Mouse (Mus musculus): Measurements from ENCODE around the gene Taf3.
A peak's percentile ranks its signal among the peaks of the same experiment; 100 is the strongest.

The Taf3 gene

GRCm38 (mm10) chr2:10010263-10010909 is 38.0 kb downstream of the Taf3 start:
- peak; percentile 62 for DNase-seq (ENCODE audit: low read depth, low spot score)

GRCm38 (mm10) chr2:10009671-10010254 is 38.6 kb downstream of the Taf3 start:
- peak; percentile 22 for DNase-seq (ENCODE audit: low read depth, low spot score)

DNA sequence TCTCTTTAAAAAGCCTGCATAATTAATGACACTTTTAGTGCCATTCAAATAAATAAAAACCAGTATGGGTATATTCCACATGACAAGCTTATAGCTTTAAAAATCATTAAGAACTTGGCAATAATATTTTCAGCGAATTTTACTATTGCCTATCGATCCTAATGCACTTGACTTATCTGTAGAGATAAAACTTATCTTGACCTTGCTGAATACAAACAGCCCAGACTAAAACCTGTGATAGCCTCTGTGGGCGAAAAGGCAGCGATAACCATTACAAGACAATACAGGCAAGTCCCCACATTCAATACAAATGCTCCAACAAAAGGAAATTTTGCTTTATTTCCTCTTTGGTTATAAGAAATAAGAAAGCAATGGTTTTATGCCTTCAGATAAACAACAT is 39.8 kb downstream of the Taf3 start:
- no peak for DNase-seq (ENCODE audit: low read depth, low spot score)

DNA sequence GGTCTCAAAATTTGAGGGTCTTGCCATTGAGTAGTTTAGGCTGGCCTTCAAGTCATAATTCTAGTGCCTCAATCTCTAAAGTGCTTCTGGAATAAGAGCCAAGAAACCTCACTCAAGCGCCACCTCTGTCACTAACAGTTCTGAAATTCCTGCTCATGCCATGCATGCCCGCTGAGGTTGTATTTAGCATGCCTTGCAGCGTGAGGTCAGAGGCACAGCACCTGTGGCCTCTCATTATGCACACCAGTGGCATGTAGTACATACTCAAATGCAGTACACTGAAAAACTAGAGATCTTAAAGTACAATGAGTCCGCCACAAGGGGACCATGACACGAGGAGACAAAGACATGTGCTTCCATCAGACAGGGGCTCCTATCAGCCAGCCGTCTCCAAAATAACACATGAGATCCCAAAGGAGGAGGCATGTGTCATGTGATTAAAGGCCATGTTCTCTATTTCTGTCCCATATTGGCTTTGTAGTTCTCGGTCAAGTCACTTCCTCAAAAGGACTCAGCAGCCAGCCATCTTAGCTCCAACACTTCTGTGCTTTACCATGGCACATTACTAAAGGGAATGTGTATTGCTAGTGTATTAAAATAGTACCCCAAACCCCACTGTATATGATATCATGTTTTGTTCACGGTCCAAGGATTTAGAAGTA is 43.3 kb downstream of the Taf3 start:
- no peak for DNase-seq (ENCODE audit: low read depth, low spot score)

GRCm38 (mm10) chr2:10003358-10003757 is 45.0 kb downstream of the Taf3 start:
- DNase-seq (ENCODE audit: low read depth, low spot score) = no peak

GRCm38 (mm10) chr2:10001591-10001990 is 46.8 kb downstream of the Taf3 start:
- DNase-seq (ENCODE audit: low read depth, low spot score) = no peak

DNA sequence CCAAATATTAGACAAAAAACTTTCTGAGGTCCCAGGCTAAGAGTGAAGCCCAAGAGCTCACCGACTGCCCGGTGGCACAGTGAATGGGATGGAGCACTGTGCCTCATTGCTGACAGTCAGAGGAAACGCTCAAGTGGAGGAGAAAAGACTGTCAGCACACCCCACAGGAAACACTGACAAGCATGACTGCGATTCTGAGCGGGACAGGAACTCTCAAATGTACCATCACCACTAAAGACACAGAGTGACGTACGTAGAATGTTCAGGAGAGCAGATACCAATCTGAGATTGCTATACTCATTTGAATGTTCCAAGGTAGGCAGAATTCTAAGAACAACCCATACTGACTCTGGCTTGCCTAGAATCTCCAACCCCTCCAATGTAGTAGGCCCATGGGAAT is 50.9 kb downstream of the Taf3 start:
- DNase-seq (ENCODE audit: low read depth, low spot score) = peak; percentile 78

DNA sequence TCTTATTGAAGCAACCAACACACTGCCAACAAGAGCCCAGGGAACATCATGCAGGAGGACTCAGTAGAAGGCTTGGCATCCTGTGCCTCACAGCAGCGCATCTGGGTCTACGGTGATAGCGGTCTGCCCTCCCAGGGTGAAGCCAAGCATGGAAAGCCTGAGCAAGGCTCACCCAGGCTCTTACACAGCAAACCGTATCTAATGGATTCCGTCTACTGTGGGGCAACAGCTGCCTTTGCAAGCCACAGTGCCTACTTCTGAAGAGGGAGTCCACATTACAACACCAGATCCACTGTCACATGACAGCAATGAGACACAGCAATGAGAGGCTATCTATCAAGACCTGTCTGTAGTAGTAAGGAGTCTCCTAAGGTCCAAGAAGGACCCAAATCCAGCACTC is 52.3 kb downstream of the Taf3 start:
- DNase-seq (ENCODE audit: low read depth, low spot score) = no peak

DNA sequence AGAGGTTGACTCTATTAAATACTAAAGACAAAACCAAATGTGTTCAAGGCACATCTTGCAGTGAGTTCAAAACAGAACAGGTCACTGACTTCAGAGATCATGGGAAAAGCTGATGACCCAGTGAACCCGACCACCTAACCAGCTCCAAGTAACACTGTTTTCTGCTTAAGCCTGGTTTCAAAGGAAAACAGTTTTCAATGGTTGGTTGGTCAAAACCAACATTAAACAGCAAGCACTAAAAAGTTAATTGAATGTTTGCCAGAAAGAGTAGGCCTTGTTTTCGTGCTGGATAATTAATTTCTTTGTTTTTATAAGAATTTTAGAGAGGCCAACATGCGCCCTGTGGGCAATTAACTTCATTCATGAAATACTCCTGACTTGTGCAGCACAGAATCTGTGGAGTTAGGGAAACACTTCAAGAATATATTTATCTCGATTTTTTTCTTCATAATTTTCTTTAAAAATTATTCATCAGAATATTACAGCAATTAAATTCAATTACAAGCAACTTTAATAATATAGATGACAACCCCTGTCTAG is 57.6 kb downstream of the Taf3 start:
- DNase-seq (ENCODE audit: low read depth, low spot score) = no peak

- DNase-seq (ENCODE audit: low read depth, low spot score) = no peak
Measured at GRCm38 (mm10) chr2:9989649-9990547, 58.5 kb downstream of the Taf3 start.

DNA sequence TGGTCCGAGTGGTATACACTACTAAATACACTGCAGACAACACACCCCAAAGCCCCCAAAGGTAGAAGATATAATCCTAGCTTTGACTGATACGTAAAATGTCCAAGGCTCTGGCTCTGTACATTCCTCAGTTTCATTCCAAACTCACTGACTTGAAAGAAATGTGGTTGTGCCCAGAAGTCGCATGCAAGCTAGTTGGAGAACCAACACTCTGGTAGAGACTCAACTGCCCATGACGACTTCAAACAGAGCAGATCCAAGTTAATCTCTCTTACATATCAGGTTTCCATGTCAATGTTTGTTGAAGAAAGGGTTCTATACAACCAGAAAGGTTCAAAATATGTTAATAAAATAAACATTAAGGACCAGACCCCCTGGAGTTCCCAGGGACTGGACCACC is 60.1 kb downstream of the Taf3 start:
- DNase-seq (ENCODE audit: low read depth, low spot score) = no peak

GRCm38 (mm10) chr2:9985979-9986447 is 62.4 kb downstream of the Taf3 start:
- peak; percentile 61 for DNase-seq (ENCODE audit: low read depth, low spot score)

GRCm38 (mm10) chr2:9982446-9982845 is 66.0 kb downstream of the Taf3 start:
- no peak for DNase-seq (ENCODE audit: low read depth, low spot score)

DNA sequence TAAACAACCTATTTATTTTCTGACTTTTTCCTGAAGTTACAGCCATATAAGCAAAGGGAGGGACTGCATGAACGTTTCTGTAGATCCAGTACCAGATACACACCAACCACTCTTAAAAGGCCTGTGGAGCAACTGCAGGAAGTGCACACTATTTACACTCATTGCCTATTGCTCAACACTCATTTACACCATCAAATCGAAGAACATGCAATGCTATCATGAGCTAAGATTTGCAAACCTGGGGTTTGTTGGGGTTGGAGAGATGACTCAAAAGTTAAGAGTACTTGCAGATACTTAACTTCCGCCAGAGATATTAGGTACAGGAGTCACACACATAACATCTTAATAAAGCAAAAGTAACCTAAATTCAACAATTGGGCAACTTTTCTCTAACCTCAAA is 76.5 kb downstream of the Taf3 start:
- no peak for DNase-seq (ENCODE audit: low read depth, low spot score)

DNA sequence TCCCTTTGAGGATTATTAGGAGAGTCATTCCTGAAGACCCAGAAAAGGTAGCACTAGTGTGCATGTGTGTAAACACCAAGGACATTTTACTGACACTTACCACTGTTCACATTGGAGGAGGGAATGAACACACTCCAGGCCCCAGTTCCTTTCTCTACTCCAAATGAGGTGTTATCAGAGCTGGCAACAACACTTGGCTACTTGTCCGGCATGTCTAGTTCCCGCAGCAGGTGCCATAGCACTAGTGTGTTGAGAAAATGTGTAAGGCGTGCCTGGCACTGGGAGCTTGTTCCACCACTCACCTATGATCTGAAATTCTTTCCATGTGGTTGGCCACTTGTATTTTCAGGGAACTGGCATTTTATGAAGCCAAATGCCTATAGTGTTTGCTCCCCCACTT is 77.8 kb downstream of the Taf3 start:
- no peak for DNase-seq (ENCODE audit: low read depth, low spot score)

DNA sequence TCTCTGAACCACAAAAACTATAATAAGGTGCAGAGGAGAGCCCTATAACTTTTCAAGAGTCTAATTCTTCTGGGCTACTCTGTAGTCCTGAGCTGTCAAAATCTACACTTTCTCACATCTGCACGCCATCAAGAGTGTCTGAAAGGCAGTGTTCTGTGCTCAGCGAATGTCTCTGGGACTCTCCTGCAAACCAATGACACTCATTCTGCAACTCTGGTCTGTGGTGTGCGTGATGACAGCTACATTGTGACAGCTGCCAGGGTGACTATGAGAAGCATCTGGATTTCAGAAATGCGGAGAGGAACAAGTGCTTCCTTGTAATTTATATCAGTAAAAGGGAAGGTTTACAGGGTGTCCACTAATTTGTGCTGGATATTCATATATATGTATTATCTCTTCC is 78.2 kb downstream of the Taf3 start:
- no peak for DNase-seq (ENCODE audit: low read depth, low spot score)

- DNase-seq (ENCODE audit: low read depth, low spot score) = no peak
Measured at GRCm38 (mm10) chr2:9969734-9970133, 78.7 kb downstream of the Taf3 start.

- no peak for DNase-seq (ENCODE audit: low read depth, low spot score)
Measured at GRCm38 (mm10) chr2:9966634-9967033, 81.8 kb downstream of the Taf3 start.

- no peak for DNase-seq (ENCODE audit: low read depth, low spot score)
Measured at GRCm38 (mm10) chr2:9965608-9966007, 82.8 kb downstream of the Taf3 start.

- no peak for DNase-seq (ENCODE audit: low read depth, low spot score)
Measured at GRCm38 (mm10) chr2:9962871-9963270, 85.5 kb downstream of the Taf3 start.

DNA sequence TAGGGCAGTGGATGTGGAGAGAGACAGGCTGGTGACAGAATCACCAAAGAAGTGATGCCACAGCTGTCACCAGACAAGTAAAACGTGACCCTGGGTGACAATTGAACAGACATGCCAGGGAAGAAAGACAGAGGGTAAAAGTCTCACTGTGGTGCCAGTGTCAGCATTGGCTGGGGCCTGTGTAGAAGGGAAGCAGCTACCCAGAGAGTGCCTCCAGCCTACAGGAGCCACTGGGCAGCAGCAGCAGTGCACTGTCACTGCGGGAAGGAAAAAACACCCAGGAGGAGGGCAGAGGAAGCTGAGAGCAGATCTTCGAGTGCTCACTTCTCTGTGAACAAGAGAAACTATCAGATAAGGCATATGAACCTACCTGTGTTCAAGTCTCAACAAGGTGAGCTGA is 86.7 kb downstream of the Taf3 start:
- no peak for DNase-seq (ENCODE audit: low read depth, low spot score)

DNA sequence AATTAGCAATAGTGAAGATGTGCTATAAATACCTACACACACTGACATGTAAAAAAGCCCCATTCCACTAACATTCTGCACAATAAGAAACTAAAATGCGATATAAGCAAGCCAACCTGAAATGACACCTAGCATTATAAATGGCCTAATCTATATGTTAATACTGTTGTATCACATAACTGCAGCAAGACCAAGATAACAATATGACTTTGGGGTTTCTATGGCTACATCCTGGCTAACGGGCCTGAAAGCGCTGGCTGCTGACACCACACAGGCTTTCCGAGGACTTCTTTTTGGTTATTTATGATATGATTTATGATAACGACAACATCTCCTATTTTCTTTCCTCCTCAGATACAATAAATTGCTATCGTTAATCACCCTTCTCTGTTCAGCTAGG is 90.4 kb downstream of the Taf3 start:
- no peak for DNase-seq (ENCODE audit: low read depth, low spot score)

All from CD4-positive helper T cell, adult 2 months (primary cell).